Comparison of ENCODE assay signal across 9 mouse cellular contexts in the genomic region with DNA sequence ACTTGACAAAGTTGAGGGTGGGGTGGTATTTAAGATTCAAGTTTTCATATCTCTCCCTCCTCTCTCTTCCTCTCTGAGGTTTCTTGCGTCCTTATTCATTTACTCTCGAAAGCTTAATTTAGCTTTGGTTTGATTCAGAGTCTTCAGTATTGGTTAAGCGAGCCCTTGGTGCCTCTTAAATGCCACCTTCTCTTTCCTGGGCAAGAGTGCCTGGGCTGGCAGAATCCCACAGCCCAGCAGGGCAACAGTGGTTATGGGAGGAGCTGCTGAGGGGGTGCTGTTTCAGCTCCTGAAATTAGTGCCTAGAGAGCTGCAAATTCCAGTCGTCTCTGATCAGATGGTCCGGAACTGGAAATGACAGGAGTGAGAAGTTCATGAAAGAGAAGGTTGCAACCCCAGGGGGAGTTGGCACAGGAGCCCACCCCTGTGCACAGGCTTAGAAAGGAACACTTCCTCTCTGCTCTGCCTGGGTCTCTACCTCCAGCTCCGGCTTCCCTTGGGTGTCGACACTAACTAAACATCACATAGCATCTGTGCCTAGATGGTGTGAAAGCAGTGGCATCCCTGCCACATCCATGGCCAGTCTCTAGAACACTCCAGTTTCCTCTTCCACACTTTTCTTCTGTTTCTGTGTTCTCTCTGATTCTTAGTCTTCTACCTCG.
"Had no signal": no experiment of that assay in that cellular context is flagged by ENCODE, and none has a peak within 500 bp of the region (broad histone marks: within the 10 kb centered on the region; RNA-seq: fewer than 3 reads in every experiment).

No protein-coding gene starts in this region.

- H3K4me1 ChIP-seq: liver, embryonic 13.5 days; stomach, embryonic 15.5 days had no signal

- H3K4me3 ChIP-seq: liver, embryonic 13.5 days; stomach, embryonic 15.5 days had no signal

- ATAC-seq: lung, postnatal 0 days had no signal

- DNase-seq: kidney, adult 9 months; kidney, postnatal 14 days; kidney, postnatal 4 days; liver, embryonic 13.5 days; lung, embryonic 14.5 days; midbrain, embryonic 14.5 days; thymus, postnatal 25 days had no signal
